Mouse (Mus musculus): ENCODE measurements around the gene Arhgap22. TPM values are rescaled to one million over a fixed set of nuclear protein-coding genes. Genes with fewer than 3 reads are reported as not detected.

Gene Arhgap22
- total RNA-seq, 2 experiments from 2014 or later = 10.8 to 12.4 TPM

- intact Hi-C loops (cut with DNase I) = no loop called here
- no peak for DNase-seq (ENCODE audit: low spot score in 2 of 2)
Measured at GRCm38 (mm10) chr14:33415746-33416145, 201.9 kb downstream of the Arhgap22 start.

DNA sequence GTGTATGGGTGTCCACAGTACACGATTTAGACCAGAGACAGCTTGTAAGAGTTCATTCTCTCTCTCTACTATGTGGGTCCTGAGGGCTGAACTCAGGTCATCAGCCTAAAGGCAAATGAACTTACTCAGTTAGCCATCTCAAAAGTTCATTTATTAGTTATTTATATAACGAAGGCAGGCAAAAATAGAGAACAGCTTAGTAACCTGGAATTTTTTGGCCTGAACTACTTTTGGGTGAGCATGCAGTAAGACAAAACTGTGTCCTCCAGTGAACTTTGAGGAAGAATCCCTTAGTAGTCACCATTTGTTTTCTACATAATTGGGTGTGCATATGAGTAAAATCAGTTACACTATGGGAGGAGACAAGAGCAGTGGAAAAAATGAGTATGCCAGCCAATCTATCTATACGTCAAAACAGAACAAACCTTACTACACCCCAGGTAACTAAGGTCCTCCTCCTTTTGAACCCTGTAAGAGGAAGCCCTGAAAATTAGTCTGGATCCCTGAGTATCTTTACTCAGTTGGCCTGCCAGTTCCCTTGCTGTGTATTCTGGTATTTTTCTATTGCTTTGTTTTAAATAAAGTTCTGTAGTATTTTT, 204.6 kb downstream of the Arhgap22 start:
- intact Hi-C loops (cut with DNase I) = no loop called here

More for the DNA sequence above, 204.6 kb downstream of the Arhgap22 start:
- DNase-seq (ENCODE audit: low spot score in 2 of 2) = no peak

Other genes with a start within 250 kb of the Arhgap22 start
- under 1 TPM; 0.37 to 0.43 TPM for gene Lrrc18, start 222.6 kb upstream of the Arhgap22 start, total RNA-seq (2021)
- 1 to 10 TPM; 2.1 to 2.6 TPM for gene Wdfy4, start 28.5 kb upstream of the Arhgap22 start, total RNA-seq (2021)
- 100 to 1,000 TPM; 102 to 110 TPM for gene Mapk8, start 233.1 kb downstream of the Arhgap22 start, total RNA-seq (2021)